Mouse (Mus musculus): Measurements from ENCODE around the gene Timm23. TPM values are rescaled to one million over a fixed set of nuclear protein-coding genes. Genes with fewer than 3 reads are reported as not detected.
"Not testable (repeated sequence)": the region's sequence is repeated elsewhere in the genome, so short reads cannot be mapped to it uniquely, and the experiment has no call there.

Gene Timm23
- 312 and 350 TPM in 2 replicates for polyA plus RNA-seq (2015; fragmentation: Nextera tagmentation; extraction: Ambion mirVana)

GRCm38 (mm10) chr14:32201791-32202451 is at the start of gene Timm23, which contains the start of gene Parg:
Gene Timm23 (minus strand): TSS chr14:32201898.
Gene Parg (plus strand): TSS chr14:32201949.
- Histone ChIP-seq H3K36me3 (ENCODE audit: control insufficient read depth, insufficient read depth, low read length) (peaks cover 11% of the 10 kb centered on the region), H3K27ac (ENCODE audit: low read length) (peak within 1 kb of the TSS; percentile 79), H3K27me3 (replicated peaks; ENCODE audit: control insufficient read depth, insufficient read depth, low read length) (no peaks in the 10 kb centered on the region), H3K9me3 (ENCODE audit: control insufficient read depth, low read length) (no peaks in the 10 kb centered on the region), H3K4me2 (ENCODE audit: low read depth, low read length) (peak within 1 kb of the TSS; percentile 88), H3K4me1 (ENCODE audit: control insufficient read depth, insufficient read depth, low read length) (peaks cover 15% of the 10 kb centered on the region), H3K4me3 (ENCODE audit: low read length) (peak within 1 kb of the TSS; percentile 100), H3K9ac (ENCODE audit: low read depth, low read length) (peak within 1 kb of the TSS; percentile 95)
- under 1% methylated on average over 75 of the region's 77 CpGs for WGBS
- peak; percentile 96 for ATAC-seq

DNA sequence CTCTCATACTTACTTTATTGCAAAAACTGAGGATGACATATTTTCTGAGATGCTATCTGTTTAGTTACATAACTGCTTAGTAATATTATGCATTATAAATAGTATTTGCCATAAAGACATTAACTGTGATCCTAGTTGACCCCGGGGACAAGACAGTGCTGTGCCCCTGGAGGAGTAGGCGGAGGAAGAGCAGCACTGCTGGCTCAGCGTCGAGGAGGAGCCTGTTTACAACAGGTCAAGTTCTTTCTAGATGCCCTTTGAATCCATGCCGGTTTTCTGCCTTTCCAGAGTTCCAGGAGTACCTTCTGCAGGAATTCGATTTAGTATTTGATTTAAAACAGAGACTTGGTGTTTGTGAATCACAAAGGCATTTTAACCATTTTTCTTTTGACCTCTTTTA is 47.9 kb upstream of the Timm23 start:
- Histone ChIP-seq H3K4me2 (ENCODE audit: low read depth, low read length) (no peak overlapping the region), H3K36me3 (ENCODE audit: control insufficient read depth, insufficient read depth, low read length) (no peaks in the 10 kb centered on the region), H3K4me3 (ENCODE audit: low read length) (no peak overlapping the region), H3K4me1 (ENCODE audit: control insufficient read depth, insufficient read depth, low read length) (no peaks in the 10 kb centered on the region), H3K9ac (ENCODE audit: low read depth, low read length) (no peak overlapping the region), H3K27ac (ENCODE audit: low read length) (no peak overlapping the region), H3K9me3 (ENCODE audit: control insufficient read depth, low read length) (no peaks in the 10 kb centered on the region), H3K27me3 (replicated peaks; ENCODE audit: control insufficient read depth, insufficient read depth, low read length) (no peaks in the 10 kb centered on the region)
- WGBS: 55% methylated on average over 6 of the region's 6 CpGs
- ATAC-seq: no peak

DNA sequence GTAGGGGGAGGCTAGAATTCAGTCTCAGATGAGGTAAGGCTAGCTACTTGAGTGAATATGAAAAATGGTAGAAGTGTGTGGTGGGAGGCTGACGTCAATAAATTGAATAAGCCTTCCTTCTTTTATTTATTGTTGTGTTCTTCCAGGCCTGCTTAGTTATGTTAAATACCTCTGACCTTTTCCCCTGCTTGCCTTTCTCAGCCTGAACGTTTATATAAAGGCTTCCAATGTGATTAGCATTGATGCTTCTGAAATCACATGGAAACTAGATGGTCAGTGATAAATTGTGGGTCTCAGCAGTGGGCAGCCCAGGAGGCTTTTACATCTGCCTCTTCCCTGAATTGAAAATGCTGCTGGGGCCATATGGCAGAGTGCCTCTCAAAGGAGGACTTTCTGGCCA is 44.3 kb upstream of the Timm23 start:
- H3K4me1 ChIP-seq (ENCODE audit: control insufficient read depth, insufficient read depth, low read length): no peaks in the 10 kb centered on the region
- H3K9me3 ChIP-seq (ENCODE audit: control insufficient read depth, low read length): no peaks in the 10 kb centered on the region
- H3K9ac ChIP-seq (ENCODE audit: low read depth, low read length): no peak overlapping the region
- no peak; the same call in 1 of the 2 replicates for ATAC-seq
- no peak overlapping the region for H3K4me3 ChIP-seq (ENCODE audit: low read length)
- H3K4me2 ChIP-seq (ENCODE audit: low read depth, low read length): no peak overlapping the region
- no peak overlapping the region for H3K27ac ChIP-seq (ENCODE audit: low read length)
- 42% methylated on average over 2 of the region's 2 CpGs for WGBS
- H3K36me3 ChIP-seq (ENCODE audit: control insufficient read depth, insufficient read depth, low read length): no peaks in the 10 kb centered on the region
- H3K27me3 ChIP-seq (replicated peaks; ENCODE audit: control insufficient read depth, insufficient read depth, low read length): no peaks in the 10 kb centered on the region

DNA sequence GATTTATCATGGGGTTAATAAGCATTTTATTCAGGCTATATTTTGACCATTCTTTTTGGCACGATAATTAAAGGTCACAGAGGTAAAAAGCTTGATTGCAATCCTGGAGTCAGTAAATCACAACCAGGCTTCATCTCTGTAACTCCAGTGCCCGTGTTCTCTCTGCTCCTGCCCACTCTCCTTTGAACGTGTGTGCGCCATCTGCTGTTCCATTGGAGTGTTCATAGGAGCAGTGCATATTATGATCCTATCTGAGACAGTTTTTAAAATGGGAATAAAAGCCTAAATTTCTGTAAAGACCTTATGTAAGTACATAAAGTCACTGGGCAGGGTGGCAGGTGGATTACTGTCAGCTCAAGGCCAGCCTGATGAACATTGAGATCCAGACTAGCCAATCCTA is 40.7 kb upstream of the Timm23 start:
- Histone ChIP-seq H3K9me3 (ENCODE audit: control insufficient read depth, low read length) (no peaks in the 10 kb centered on the region), H3K4me1 (ENCODE audit: control insufficient read depth, insufficient read depth, low read length) (no peaks in the 10 kb centered on the region), H3K4me2 (ENCODE audit: low read depth, low read length) (no peak overlapping the region), H3K36me3 (ENCODE audit: control insufficient read depth, insufficient read depth, low read length) (0 out of 2 replicates have a peak, but pooled peaks cover 3% of the 10 kb centered on the region), H3K27me3 (replicated peaks; ENCODE audit: control insufficient read depth, insufficient read depth, low read length) (no peaks in the 10 kb centered on the region), H3K9ac (ENCODE audit: low read depth, low read length) (no peak overlapping the region), H3K27ac (ENCODE audit: low read length) (no peak overlapping the region), H3K4me3 (ENCODE audit: low read length) (no peak overlapping the region)
- WGBS: 73% methylated on average over 4 of the region's 4 CpGs
- ATAC-seq: no peak

DNA sequence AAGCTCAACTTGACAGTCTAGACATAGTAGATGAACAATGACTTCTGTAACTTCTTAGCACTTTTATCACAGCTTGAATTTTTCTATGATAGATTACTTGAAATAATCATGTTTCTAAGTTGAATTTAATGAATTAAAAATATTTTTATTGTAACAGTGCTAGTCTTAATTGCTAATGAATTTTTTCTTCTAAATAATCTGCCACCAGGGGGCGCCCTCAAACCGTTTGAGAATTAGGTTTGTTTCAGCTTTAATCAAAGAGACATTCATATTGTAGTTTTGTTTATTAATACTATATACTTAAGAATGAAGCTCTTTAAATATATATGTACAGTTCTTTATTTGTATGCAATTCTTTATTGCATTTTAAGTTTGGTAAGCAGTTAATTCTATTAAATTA is 27.3 kb upstream of the Timm23 start:
- H3K4me1 ChIP-seq (ENCODE audit: control insufficient read depth, insufficient read depth, low read length): no peaks in the 10 kb centered on the region
- H3K27ac ChIP-seq (ENCODE audit: low read length): no peak overlapping the region
- no peak overlapping the region for H3K9ac ChIP-seq (ENCODE audit: low read depth, low read length)
- H3K9me3 ChIP-seq (ENCODE audit: control insufficient read depth, low read length): no peaks in the 10 kb centered on the region
- no peaks in the 10 kb centered on the region for H3K27me3 ChIP-seq (replicated peaks; ENCODE audit: control insufficient read depth, insufficient read depth, low read length)
- H3K36me3 ChIP-seq (ENCODE audit: control insufficient read depth, insufficient read depth, low read length): no peaks in the 10 kb centered on the region
- no peak overlapping the region for H3K4me3 ChIP-seq (ENCODE audit: low read length)
- under 1% methylated on average over 2 of the region's 2 CpGs for WGBS
- no peak for ATAC-seq
- H3K4me2 ChIP-seq (ENCODE audit: low read depth, low read length): no peak overlapping the region

- Histone ChIP-seq H3K4me1 (ENCODE audit: control insufficient read depth, insufficient read depth, low read length) (no peaks in the 10 kb centered on the region), H3K27ac (ENCODE audit: low read length) (no peak overlapping the region), H3K9ac (ENCODE audit: low read depth, low read length) (no peak overlapping the region), H3K4me2 (ENCODE audit: low read depth, low read length) (no peak overlapping the region), H3K27me3 (replicated peaks; ENCODE audit: control insufficient read depth, insufficient read depth, low read length) (no peaks in the 10 kb centered on the region), H3K4me3 (ENCODE audit: low read length) (no peak overlapping the region), H3K9me3 (ENCODE audit: control insufficient read depth, low read length) (no peaks in the 10 kb centered on the region), H3K36me3 (ENCODE audit: control insufficient read depth, insufficient read depth, low read length) (no peaks in the 10 kb centered on the region)
- no peak for ATAC-seq
Observed at GRCm38 (mm10) chr14:32226601-32227000, 24.9 kb upstream of the Timm23 start.

DNA sequence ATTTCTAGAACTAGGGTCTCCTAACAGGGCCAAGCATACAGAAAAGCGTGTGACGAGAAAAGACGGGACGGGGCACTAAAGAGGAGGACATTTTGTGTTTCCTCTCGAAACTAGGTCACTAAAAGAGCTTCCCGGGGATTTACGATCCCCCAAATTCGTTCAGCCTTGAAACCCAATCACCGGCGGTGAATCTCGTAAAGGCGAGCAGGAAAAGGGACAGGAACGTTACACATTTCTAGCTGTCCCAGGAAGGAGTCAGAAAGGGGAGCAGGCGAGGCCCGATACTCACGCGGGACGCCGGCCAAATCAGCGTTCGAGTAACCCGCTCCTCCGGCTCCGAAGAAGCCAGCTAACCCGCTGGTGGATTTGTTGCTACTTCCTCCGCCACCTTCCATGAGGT is 344 bp downstream of the Timm23 start:
- H3K9ac ChIP-seq (ENCODE audit: low read depth, low read length): peak overlapping the region; percentile 95
- H3K9me3 ChIP-seq (ENCODE audit: control insufficient read depth, low read length): no peaks in the 10 kb centered on the region
- 0% methylated on average over 25 of the region's 26 CpGs for WGBS
- H3K4me3 ChIP-seq (ENCODE audit: low read length): peak overlapping the region; percentile 100
- no peaks in the 10 kb centered on the region for H3K27me3 ChIP-seq (replicated peaks; ENCODE audit: control insufficient read depth, insufficient read depth, low read length)
- peaks cover 13% of the 10 kb centered on the region for H3K36me3 ChIP-seq (ENCODE audit: control insufficient read depth, insufficient read depth, low read length)
- H3K4me2 ChIP-seq (ENCODE audit: low read depth, low read length): peak overlapping the region; percentile 72
- H3K27ac ChIP-seq (ENCODE audit: low read length): peak overlapping the region; percentile 40
- ATAC-seq: peak; percentile 67
- peaks cover 15% of the 10 kb centered on the region for H3K4me1 ChIP-seq (ENCODE audit: control insufficient read depth, insufficient read depth, low read length)

- H3K36me3 ChIP-seq (ENCODE audit: control insufficient read depth, insufficient read depth, low read length): peaks cover 12% of the 10 kb centered on the region
- not testable (repeated sequence) for H3K4me2 ChIP-seq (ENCODE audit: low read depth, low read length); H3K9me3 ChIP-seq (ENCODE audit: control insufficient read depth, low read length); H3K4me3 ChIP-seq (ENCODE audit: low read length); H3K4me1 ChIP-seq (ENCODE audit: control insufficient read depth, insufficient read depth, low read length); H3K27me3 ChIP-seq (replicated peaks; ENCODE audit: control insufficient read depth, insufficient read depth, low read length); H3K27ac ChIP-seq (ENCODE audit: low read length); ATAC-seq; H3K9ac ChIP-seq (ENCODE audit: low read depth, low read length)
- 78% methylated on average over 5 of the region's 5 CpGs for WGBS
Observed at GRCm38 (mm10) chr14:32193557-32193956, 8.1 kb downstream of the Timm23 start.

GRCm38 (mm10) chr14:32192437-32192836 is 9.3 kb downstream of the Timm23 start:
- Histone ChIP-seq H3K9me3 (ENCODE audit: control insufficient read depth, low read length) (no peaks in the 10 kb centered on the region), H3K27me3 (replicated peaks; ENCODE audit: control insufficient read depth, insufficient read depth, low read length) (no peaks in the 10 kb centered on the region), H3K4me3 (ENCODE audit: low read length) (no peak overlapping the region), H3K36me3 (ENCODE audit: control insufficient read depth, insufficient read depth, low read length) (peaks cover 10% of the 10 kb centered on the region), H3K9ac (ENCODE audit: low read depth, low read length) (no peak overlapping the region), H3K4me1 (ENCODE audit: control insufficient read depth, insufficient read depth, low read length) (peaks cover 6% of the 10 kb centered on the region), H3K27ac (ENCODE audit: low read length) (no peak overlapping the region), H3K4me2 (ENCODE audit: low read depth, low read length) (no peak overlapping the region)
- 36% methylated on average over 3 of the region's 3 CpGs for WGBS
- peak; percentile 41; the same call in 1 of the 2 replicates for ATAC-seq

DNA sequence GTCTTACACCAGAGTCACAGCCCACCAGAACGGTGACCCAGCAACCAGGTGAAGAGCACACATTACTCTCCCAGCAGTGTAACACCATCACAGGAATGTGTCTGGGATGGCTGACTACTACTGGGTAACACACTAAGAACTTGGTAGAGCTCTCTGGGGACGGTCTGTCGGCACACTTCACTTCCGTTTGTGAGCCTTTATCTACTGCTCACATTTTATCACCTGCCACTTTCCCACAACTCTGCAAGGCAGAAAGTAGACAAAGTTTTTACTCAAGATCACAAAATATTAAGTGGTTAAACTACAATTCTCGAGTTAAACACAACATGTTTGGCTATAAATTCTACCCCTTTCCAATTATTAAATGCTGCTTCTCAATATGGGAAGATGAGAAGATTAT is 9.8 kb downstream of the Timm23 start:
- Histone ChIP-seq H3K9me3 (ENCODE audit: control insufficient read depth, low read length) (no peaks in the 10 kb centered on the region), H3K27ac (ENCODE audit: low read length) (peak overlapping the region; percentile 33; the same call in 1 of the 2 replicates), H3K9ac (ENCODE audit: low read depth, low read length) (no peak overlapping the region), H3K36me3 (ENCODE audit: control insufficient read depth, insufficient read depth, low read length) (peaks cover 7% of the 10 kb centered on the region), H3K4me2 (ENCODE audit: low read depth, low read length) (no peak overlapping the region), H3K27me3 (replicated peaks; ENCODE audit: control insufficient read depth, insufficient read depth, low read length) (no peaks in the 10 kb centered on the region), H3K4me3 (ENCODE audit: low read length) (no peak overlapping the region), H3K4me1 (ENCODE audit: control insufficient read depth, insufficient read depth, low read length) (peaks cover 6% of the 10 kb centered on the region)
- whole genome bisulfite sequencing: 72% methylated on average over 5 of the region's 5 CpGs
- no peak for ATAC-seq

All from intestine, embryonic 16.5 days (tissue).